Mouse (Mus musculus): Measurements from ENCODE around the gene Hist1h3e.

DNA sequence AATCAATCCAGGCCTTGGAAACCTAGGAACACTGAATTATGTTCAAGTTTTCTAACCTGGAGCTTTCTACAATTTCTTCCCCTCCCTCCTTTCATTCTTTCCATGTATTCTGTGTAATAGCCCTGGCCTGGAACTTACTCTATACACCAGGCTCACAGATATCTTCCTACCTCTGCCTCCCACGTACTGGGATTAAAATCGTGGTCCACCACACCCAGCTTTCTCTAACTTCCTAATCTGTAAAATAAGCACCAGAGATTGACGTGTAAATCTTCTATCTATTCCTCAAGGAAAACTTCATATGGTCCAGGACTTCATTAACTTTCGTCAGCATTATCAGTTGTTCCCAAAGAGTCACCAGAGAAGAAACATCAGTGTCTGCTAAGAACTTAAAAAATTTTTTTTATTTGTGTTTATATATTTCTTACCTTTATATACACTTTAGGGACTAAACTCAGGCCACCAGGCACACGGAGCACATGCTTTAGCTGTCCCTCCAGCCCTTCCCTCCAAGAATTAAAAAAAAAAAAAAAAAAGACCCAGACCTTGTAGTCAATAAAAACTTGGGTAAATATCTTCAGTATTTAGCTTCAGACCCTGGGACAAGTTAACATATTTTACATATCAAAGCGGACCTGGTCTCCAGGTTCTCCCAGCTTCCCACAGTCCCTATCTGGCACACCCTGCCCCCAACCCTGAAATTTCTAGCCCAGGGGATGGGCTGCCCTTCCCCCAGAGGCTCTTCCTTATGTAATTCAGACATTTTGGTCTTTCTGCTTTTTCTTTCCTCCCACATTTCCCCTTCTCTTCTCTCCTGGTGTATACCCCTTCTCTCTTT lies 20.3 kb upstream of the Hist1h3e start:
- no peak for TF ChIP-seq CTCF (IDR thresholded peaks at IDR 0.05)
- TF ChIP-seq EP300 (IDR thresholded peaks at IDR 0.05) = no peak

Measured in lung, postnatal 0 days (tissue).